Mouse (Mus musculus) embryo, embryonic 10 days (tissue): ENCODE data around the gene Strn.
A peak's percentile ranks its signal among the peaks of the same experiment; 100 is the strongest.
"Not testable (repeated sequence)": the region's sequence is repeated elsewhere in the genome, so short reads cannot be mapped to it uniquely, and the experiment has no call there.

Source experiments
- DNase-seq: peaks from one replicate; pipeline ENCODE4 v3.0.0-alpha.2; 2015; ENCODE audit warnings: low spot score

Strn gene

DNA sequence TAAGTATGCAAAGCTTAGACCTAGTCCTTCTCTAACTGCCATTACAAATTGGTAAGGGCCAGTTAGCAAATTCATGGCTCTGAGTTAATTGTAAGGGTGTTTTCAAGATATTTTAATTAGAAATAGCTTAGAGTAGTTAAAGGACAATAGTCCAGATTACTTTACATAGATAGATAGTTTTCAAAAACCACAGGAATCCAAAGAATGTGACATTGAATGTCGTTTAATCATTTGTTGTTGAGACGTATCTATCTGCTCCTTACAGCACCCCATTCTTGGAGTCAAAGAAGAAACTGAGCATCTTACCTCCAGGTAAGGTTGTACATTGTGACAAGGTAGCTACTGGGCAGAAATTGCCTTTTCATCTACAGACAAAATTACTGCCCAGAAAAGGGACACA is 26.7 kb downstream of the Strn start:
- no peak for DNase-seq

DNA sequence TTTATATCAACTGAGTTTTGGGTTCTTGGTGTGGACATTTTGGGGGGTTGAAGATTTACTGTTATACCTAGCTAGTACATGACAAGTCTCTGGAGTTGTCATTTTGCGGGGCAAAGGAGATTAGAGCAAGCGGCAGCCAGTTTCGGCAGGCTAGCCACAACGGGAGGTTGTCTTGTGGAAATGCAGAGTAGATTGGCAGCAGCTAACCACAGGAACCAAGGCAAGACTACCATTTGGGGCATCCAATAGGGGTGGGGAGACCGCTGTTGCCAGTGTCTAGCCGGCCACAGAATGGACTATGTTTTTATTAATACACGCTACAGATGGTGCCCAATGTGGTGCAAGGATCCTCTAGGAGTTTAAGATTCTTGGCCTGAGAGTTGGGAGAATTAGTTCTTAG is 28.6 kb downstream of the Strn start:
- no peak for DNase-seq

DNA sequence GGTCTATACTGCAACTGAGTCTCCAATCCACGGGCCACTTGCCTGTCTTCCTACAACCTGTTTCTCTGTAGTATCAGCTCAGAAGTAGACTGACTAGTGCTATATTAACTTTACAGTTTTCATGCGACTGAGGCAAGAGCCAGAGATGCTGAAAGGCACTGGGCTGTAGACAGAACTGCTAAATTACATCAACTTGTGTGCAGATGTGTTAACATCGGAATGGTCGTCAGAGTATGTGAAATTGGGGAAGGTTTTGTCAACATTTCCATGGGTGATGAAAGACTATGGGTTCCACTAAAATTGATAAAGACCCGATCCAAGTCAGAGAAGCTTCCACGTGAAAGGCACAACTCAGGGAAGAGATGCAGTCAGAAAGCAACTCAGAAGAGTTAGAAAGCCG is 34.0 kb downstream of the Strn start:
- no peak for DNase-seq

DNA sequence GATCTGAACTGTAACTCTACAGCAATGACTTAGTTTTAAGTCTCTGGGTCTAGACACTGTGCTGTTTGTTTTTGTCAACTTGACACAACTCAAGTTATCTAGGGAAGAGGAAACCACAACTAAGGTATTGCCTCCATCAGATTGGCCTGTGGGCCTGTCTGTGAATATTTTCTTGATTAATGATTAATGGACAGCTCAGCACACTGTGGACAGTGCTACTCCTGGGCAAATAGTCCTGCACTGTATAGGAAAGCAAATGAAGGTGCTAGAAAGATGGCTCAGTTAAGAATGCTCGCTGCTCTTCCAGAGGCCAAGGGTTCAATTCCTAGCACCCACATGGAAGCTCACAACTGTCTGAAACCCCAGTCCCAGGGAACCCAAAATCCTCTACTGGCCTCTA is 38.0 kb downstream of the Strn start:
- no peak for DNase-seq

DNA sequence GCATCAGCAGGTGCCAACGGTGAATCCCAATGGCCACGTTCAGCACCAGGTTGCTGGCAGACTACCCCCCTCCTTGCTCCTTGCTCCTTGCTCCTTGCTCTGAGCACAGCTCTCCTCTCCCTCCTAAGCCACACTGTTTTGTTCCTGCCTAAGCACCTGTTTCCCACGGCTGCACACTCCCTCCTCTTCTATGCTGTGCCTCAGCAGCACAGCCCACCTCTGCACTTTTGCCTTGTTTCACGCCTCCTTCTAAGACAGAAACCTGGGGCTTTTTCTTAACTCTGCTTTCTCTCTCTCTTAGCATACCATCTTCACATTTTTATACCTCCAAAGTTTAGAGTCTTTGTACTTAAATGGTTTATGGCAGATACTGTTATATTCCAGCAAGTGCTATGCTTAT is 39.5 kb downstream of the Strn start:
- DNase-seq = no peak

DNA sequence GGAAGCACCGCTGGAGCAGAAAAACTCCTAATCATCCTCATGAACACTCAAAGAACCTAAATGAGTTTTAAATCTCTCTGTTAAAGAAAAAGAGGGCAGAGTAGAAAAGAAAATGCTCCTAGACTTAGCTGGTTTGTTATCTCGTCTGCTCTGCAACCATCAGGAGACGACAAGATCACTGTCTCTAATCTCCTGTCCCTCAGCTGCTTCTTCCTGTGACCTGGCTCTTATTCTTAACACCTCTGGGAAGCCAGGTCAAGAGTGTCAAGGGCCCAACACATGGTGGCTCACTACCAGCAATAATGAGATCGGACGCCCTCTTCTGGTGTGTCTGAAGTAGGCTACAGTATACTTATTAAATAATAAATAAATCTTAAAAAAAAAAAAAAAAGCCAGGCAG is 40.1 kb downstream of the Strn start:
- DNase-seq = no peak

DNA sequence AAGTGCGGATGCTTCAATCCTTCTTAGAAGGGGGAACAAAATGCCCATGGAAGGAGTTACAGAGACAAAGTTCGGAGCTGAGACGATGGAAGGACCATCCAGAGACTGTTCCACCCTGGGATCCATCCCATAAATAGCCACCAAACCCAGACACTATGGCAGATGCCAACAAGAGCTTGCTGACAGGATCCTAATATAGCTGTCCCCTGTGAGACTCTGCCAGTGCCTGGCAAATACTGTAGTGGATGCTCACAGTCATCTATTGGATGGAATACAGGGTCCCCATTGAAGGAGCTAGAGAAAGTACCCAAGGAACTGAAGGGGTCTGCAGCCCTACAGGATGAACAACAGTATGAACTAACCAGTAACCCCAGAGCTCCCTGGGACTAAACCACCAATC is 47.8 kb downstream of the Strn start:
- DNase-seq = not testable (repeated sequence)

DNA sequence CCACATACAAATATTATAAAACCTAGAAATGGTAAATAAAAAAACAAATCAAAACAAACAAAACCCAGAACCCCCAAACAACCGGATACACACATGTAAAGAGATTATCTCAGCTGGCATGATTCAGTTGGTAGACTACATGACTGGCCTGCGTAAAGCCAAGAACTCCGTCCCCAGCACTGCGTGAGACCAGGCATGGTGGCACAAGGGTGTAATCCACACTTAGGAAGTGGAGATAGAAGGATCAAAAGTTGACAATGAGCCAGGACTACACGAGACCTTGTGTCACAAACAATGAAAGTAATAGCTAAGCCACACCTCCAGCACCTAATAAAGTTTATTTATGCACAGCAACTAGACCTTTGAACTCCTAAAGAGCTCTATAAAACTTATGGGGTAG is 49.0 kb downstream of the Strn start:
- no peak for DNase-seq

DNA sequence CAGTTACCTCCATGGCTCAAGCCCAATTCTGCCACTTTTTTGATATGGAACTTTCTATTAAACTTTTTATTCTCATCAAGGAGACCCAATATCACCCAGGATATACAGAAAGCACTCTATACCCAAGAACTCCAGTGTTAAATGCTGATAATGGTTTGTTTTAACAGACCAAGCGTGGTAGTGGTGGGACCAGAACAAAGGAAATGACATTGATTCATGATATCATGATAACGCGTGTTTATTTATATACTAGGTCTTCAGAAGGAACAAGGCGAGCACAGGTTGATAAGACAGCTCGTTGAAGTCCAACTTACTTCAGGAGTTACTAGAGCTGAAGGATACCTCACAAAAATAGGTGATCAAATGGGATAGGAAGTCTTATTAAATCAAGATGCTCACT is 52.0 kb downstream of the Strn start:
- DNase-seq = no peak

DNA sequence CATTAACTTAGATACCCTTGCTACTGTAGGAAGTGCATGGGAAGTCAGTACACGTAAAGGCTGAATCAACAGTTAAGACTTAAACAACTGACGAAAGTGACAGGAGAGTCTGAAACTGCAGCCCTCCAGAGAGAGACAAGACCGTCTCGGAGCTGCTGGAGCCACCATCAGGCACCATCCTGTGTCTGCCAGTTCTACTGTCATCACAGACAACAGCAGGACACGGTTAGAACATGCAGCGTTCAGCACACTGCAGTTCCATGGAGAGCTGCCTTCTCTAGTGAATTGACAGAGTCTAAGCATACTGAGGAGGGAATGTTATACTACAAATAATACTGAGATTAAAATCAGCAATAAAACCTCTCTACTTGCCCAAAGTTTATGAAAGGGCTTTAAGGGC is 54.6 kb downstream of the Strn start:
- DNase-seq = no peak

DNA sequence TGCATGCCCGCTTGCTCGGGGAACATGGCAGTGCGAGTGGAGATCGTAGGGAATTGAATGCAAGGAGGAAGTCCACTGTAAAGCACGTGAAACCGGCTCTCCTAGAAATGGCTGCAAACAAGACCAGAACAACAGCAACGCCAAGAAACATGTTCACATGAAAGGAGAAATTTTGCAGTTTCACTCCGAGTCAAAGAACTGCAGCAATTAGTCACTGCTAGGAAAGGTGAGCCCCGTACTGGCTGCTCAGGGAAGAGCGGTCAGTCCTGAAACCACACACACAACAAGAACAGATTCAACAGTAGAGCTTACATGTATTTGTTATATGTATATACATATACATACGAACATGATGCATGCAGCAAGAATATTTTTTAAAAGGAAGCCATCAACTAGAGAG is 57.5 kb downstream of the Strn start:
- no peak for DNase-seq

DNA sequence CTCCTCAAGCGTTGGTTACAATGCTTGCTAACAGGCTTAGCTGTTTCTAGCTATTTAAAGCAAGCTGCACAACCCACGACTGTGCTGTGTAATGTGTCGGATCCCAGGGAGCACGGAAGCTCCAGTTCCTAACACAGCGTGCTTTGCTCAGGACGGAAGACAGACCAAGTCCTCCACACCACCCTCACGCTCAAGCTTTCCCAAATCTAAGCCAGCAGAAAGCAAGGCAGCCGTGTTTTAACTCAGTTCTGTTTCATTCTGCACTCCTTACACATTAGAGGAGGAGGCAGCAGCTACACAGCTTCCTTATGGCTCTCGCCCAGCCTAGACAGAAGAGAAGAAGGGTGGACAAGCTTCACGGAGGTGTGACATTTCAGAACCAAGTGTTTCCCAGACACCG is 60.2 kb downstream of the Strn start:
- DNase-seq = no peak

DNA sequence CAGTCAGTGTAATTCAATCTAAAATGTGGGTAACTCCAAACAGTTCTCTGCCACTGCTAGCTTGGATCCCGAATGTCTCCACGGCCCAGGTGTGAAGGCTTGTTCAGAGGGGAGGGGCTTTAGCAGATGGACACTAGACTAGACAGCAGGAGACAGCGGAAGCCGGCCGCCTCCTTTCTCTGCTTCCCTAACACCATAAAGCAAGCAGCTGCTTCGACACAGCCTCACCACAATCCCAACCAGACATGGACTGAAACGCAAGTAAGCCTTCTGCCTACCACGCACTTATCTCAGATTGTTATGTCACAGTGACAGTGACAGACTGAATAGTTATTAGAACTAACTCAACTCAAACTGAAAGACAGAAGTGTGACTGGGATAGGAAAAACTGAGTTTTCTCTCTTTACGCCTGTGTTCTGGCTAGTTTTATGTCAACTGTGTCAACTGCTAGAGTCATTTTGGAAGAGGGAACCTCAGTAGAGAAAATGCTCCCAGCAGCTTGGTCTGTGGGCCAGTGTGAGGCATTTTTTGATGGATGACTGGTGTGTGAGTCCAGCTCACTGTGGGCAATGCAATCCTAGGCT is 71.9 kb downstream of the Strn start:
- peak; percentile 16 for DNase-seq

DNA sequence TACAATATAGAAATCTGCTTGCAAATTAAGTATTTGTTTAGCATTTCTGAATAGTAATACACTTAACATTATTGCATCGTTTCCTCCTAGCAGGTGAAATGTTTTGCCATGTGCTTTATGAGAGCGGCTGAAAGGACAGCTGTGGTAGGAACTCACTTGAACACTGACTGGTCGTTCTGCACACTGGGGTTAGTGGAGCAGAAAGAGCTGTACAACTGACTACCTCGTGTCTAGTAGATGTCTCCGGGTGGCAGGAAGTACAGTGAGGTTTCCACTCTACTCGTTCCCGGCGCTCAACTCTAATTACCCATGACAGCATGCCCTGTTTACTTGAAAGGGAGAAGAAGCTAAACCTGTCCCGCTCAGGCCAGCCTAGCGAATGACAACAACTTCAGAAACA is 82.2 kb downstream of the Strn start:
- no peak for DNase-seq

DNA sequence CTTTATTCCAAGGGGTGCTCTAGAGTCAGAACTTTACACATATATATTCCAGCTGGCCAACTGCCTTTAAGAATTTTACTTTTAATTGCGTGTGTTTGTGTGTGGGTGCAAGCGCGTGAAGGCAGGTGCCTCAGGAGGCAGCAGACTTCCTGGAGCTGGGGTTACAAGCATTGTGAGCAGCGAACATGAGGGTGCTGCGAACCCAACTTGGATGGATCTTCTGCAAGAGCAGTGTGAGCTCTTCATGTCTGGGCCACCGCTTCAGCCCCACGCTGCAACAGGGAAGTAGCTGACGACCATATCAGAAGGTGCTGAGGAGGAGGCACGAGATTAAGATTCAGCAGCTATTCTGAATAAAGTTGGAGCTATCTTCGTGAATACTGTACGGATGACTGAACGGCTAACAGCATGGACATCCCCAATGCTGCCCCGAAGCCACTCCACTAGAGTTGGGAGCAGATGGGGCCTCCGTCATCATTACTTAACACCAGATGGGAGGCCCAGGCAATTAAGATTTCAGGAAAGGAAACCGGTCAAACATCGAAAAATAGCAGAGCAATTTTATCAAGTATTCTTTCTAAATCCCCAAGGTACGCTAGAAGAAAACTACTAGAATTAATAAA is 93.0 kb downstream of the Strn start:
- DNase-seq = no peak

DNA sequence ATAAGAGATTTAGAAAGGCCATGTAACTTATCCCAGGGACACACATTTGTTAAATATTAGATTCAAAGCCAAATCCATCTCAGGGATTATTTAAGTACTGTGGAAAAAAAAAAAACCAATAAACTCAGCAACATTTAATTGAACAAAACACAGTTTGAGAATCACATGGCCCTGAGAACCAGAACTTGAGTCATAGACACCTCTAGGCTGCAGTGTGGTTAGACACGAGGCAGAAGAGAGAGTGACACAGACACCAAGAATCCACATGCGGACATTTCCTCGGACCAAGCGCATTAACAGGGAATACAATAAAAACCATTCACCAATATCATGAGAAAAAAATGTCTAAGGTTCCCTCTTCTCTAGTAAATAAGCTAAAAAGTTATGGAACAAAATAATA is 94.7 kb downstream of the Strn start:
- DNase-seq = no peak

DNA sequence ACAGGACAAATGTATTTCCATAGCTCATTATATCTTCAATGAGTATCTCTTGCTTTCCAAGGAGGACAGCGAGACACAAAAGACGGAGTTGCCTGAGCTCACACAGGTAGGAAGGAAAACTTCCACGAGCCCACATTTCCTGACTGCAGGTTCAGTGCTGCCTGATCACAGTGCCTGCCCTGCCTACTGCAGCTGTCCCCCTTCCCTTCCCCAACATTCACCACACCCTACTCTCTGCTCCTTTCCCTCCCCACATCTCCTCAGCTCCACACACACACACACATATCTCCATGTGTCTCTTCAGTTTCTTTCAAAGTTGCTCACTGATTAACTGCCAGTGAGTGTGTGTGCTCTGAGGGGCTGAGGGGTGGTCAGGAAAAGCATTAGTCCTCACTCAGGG is 96.6 kb downstream of the Strn start:
- DNase-seq = no peak

DNA sequence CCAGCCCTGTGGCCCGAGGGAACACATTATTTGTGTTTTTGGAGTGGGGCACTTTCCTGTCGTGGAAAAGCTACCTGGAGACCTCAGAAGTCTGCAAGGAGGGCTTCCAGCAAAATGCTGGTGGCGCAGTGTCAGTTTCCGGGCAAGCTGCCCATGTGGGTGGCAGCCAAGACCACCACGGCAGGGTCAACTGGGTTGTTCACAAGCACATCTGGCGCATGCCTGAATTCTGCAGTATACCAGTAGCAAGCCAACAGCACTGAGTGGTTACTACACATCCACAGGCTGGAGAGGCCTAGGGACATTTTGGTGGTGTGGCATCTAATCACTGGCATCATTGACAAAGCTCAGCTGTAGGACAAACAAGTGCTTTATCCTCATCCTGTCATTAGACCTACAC is 97.9 kb downstream of the Strn start:
- DNase-seq = no peak

DNA sequence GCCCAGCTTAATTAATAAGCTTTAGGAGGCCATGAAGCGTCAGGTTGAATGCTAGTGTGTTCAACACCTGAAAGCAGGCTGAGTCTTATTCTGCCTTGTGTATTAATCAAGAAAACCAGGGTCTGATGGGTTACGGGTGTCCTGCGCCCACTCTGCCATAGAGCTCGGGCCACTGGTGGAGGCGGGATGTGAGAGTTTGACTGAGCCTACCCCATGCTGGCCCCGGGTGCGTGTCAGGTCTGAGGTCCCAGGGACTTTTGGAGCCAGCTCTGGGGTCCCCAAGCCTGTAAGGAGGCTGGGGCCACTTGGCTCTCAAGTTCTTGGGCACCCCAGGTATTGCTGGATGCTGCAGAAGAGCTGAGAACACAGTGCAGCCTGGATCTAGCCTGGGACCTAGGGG is 99.9 kb downstream of the Strn start:
- DNase-seq = no peak

DNA sequence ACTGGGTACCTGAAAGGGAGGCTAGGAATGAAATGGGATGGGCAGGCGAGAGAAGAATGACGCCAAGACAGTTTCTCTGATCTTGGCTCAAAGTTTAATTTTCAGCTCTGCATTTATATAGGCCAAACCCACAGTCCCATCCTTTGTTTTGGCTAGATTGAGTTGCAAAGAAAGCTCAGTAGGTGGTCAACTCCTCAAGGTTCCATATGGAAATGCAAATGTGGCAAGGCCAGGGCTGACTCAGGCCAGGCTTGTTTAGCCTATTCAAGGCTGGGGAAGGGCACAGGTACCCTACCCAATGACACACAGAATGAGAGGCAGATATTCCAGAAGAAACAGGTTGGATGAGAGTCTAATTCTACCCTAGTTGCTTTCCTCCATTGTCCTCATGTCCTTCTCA is 101.4 kb downstream of the Strn start:
- DNase-seq = no peak

DNA sequence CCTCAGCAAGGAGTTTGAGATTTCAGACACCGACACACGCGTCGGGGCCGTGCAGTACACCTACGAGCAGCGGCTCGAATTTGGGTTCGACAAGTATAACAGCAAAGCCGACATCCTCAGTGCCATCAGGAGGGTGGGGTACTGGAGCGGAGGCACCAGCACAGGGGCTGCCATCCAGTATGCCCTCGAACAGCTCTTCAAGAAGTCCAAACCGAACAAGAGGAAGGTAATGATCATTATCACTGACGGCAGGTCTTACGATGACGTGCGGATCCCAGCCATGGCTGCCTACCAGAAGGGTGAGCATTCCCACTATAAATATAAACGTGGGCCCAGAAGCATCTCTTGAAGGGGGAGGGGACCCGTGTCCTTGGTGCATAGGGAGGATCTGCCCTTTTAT is 112.1 kb downstream of the Strn start:
- no peak for DNase-seq

DNA sequence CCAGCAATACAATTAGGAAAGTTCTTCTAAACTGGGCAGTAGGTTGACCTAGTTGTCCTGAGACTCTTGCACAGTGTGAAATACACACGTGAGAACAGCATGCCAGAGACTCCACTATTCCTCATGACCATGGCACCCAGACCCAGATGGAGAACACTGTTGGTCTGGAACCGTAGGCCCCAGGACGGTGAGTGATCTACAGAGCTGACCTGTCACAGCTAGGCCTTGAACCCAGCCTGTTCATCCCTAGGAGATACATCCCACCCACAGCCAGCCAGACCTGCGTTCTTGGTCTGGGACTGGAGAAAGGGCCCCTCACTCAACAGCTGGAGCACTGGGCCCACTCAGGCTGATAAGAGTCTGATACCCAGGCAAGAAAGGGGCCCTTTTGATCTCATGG is 115.1 kb downstream of the Strn start:
- DNase-seq = no peak

DNA sequence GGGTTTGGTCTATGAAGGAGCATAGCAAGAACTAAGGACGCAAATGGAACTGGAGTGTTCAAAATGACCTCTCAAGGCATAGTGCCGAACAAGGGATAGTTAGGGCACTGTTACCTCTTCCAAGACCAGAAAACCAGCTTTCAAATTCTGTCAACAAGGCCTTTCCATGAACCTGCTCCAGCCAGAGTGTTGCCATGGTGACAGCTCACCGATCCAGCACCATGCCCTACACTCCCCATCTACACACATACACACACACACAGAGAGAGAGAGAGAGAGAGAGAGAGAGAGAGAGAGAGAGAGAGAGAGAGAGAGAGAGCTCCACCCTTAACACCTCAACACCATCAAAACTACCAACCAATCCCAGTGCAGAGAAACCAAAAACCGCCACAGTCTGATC is 116.3 kb downstream of the Strn start:
- DNase-seq = no peak

DNA sequence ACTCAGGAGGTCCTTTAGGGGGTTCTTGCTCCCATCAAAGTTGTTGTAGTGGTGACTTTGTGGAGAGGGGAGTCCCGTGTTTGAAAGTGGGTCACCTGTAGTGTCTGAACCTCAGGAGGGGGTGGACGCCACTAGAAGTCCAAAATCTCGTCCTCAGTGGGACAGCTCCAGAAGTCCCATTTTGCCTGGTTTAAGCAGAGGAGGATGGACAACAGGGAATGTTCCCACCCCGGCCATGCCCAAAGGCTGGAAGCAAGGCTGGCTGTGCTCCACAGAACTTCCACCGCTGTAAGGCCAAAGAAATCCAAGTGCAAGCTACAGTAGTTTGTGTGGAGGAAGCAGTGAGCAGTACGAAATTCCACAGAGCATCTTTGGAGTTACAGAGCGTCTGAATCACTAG is 117.0 kb downstream of the Strn start:
- DNase-seq = no peak
